Mouse (Mus musculus) neural tube, embryonic 11.5 days (tissue): ENCODE measurements around the gene Speer4d. TPM values are rescaled to one million over a fixed set of nuclear protein-coding genes. Genes with fewer than 3 reads are reported as not detected.
"Not testable (repeated sequence)": the region's sequence is repeated elsewhere in the genome, so short reads cannot be mapped to it uniquely, and the experiment has no call there.

Experiments
- ATAC-seq: fragments of 200-750 bp; cut with Nextera tagmentation; 2 replicates; pipeline ENCODE4 v1.8.0; 2017; ENCODE audit warnings: moderate number of reproducible peaks, mild to moderate bottlenecking, moderate TSS enrichment, moderate library complexity; ENCODE audit not compliant: insufficient read depth, low FRiP score, low TSS enrichment
- DNase-seq: peaks from one replicate; pipeline ENCODE4 v3.0.0-alpha.2; 2015; ENCODE audit warnings: low spot score
- H3K27ac ChIP-seq: fragments of 300-500 bp; sonication (generic); 2 replicates; pipeline ENCODE4 v1.5.1; 2014; ENCODE audit warnings: low read depth, mild to moderate bottlenecking, low read length
- H3K27me3 ChIP-seq: fragments of 300-500 bp; sonication (generic); 2 replicates; pipeline ENCODE4 v1.6.1; 2014; ENCODE audit warnings: mild to moderate bottlenecking, low read length, mixed read lengths; ENCODE audit not compliant: control insufficient read depth, insufficient read depth
- H3K36me3 ChIP-seq: fragments of 300-500 bp; sonication (generic); 2 replicates; pipeline ENCODE4 v1.6.1; 2014; ENCODE audit warnings: mild to moderate bottlenecking, low read length, moderate library complexity, mixed read lengths; ENCODE audit not compliant: control insufficient read depth, insufficient read depth
- H3K4me1 ChIP-seq: fragments of 300-500 bp; sonication (generic); 2 replicates; pipeline ENCODE4 v1.6.1; 2014; ENCODE audit warnings: low read length, mixed read lengths; ENCODE audit not compliant: control insufficient read depth, insufficient read depth
- H3K4me2 ChIP-seq: fragments of 300-500 bp; sonication (generic); 2 replicates; pipeline ENCODE4 v1.6.1; 2014; ENCODE audit warnings: low read depth, mild to moderate bottlenecking, moderate library complexity
- H3K4me3 ChIP-seq: fragments of 300-500 bp; sonication (generic); 2 replicates; pipeline ENCODE4 v1.5.1; 2014; ENCODE audit warnings: low read depth, low read length
- H3K9ac ChIP-seq: fragments of 300-500 bp; sonication (generic); 2 replicates; pipeline ENCODE4 v1.6.1; 2014; ENCODE audit warnings: mild to moderate bottlenecking, low read length
- H3K9me3 ChIP-seq: fragments of 300-500 bp; sonication (generic); 2 replicates; pipeline ENCODE4 v1.6.1; 2016; ENCODE audit warnings: low read length; ENCODE audit not compliant: control insufficient read depth
- WGBS: fragments of 180-500 bp; shearing (Covaris S2); extraction: QIAGEN DNeasy Blood & Tissue Kit; methylation state at CpG from one replicate; pipeline ENCODE4 v1.1.7; 2014; 5-methylcytosine and 5-hydroxymethylcytosine counted together
- polyA plus RNA-seq: library from polyadenylated mRNA; unstranded; fragments of >200 nt; fragmentation: Nextera tagmentation; extraction: Ambion mirVana; gene quantifications from 2 replicates; pipeline ENCODE4 v1.2.1, GENCODE M21; 2014

The Speer4d gene
- not detected in 2 replicates for polyA plus RNA-seq

- not testable (repeated sequence) for H3K4me1 ChIP-seq, H3K36me3 ChIP-seq, H3K27ac ChIP-seq, H3K9me3 ChIP-seq, DNase-seq, H3K4me2 ChIP-seq, ATAC-seq, H3K4me3 ChIP-seq, H3K27me3 ChIP-seq, H3K9ac ChIP-seq
- WGBS = 81% methylated on average over 1 of the region's 1 CpGs
These were observed at the start of gene Speer4d for GRCm38 (mm10) chr5:15618764-15619163. Gene Speer4d (plus strand): TSS chr5:15619064.

DNA sequence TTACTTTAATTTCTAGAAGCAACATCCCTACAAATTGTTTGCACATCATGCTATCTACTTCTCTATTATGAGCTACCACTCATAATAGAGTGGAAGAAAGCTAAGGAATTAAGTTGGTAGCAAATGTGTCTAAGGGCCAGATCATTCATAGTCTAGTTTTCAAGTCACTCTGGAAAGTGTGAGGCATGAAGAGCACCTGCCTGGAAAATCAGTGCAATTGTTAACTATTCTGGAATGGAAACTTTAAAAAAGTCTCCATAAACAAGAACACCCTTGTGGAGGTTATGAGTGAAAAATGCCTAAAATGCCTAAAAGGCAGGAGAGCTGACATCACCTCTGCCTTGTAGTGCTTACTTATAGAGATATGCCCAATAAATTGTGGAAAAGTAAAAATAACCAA, 45.1 kb upstream of the Speer4d start:
- not testable (repeated sequence) for H3K9ac ChIP-seq, H3K4me1 ChIP-seq, H3K9me3 ChIP-seq, H3K4me2 ChIP-seq, H3K36me3 ChIP-seq, H3K27me3 ChIP-seq, H3K27ac ChIP-seq, ATAC-seq, H3K4me3 ChIP-seq, DNase-seq

DNA sequence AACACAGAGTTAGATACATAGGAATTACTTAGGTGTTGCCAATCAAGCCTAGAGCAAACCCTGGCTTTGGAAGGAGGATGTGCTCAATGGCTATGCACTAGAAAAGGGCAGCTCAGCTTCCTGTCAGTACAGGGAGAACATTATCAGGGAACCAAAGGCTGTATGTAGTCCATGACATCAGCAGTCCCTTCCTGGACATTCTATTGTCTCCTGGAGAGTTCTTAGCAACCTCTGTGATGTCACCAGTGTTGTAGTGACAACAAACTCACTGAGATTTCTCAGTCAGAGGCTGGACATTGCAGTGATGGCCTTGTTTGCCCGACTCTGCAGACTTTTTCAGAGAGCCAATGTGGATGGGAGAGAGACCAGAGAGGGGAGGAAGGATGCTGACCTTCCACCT, 41.8 kb upstream of the Speer4d start, which contains the start of gene Gm21083:
Gene Gm21083, plus strand, starts transcription at position 301 of the 400 bp plus-strand sequence.
- H3K4me1 ChIP-seq, H3K27ac ChIP-seq, H3K4me3 ChIP-seq, H3K9me3 ChIP-seq, DNase-seq, H3K36me3 ChIP-seq, H3K27me3 ChIP-seq, ATAC-seq, H3K9ac ChIP-seq, H3K4me2 ChIP-seq: not testable (repeated sequence)
- no CpG with 5 or more reads among the region's 1 CpGs for WGBS

GRCm38 (mm10) chr5:15586351-15586750, 32.5 kb upstream of the Speer4d start:
- H3K9ac ChIP-seq, H3K4me3 ChIP-seq, H3K4me2 ChIP-seq, H3K27me3 ChIP-seq, H3K9me3 ChIP-seq, H3K4me1 ChIP-seq, H3K27ac ChIP-seq, DNase-seq, H3K36me3 ChIP-seq, ATAC-seq: not testable (repeated sequence)

DNA sequence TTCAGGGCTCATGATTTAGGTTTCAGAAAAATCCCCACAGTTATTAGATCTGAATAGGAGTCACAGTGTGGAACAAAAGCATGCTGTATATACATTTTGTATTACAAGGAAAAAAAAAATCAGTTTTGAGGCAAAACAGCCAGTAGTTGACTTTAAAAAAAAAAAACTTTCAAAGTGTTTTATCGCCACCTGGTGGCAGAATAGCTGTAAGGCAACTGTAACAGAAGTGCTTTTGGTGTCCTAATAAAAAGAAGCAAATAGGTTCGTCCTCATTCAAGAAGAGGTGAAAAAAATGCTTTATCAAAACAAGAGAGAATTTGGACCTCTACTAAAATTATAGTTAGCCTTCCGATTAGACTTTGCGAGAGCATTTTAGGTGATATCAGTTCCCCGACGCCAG, 30.6 kb upstream of the Speer4d start:
- not testable (repeated sequence) for DNase-seq, ATAC-seq
- 32% methylated on average over 6 of the region's 6 CpGs for WGBS

GRCm38 (mm10) chr5:15590635-15591034, 28.2 kb upstream of the Speer4d start:
- H3K27ac ChIP-seq, H3K4me1 ChIP-seq, H3K4me2 ChIP-seq, H3K36me3 ChIP-seq, H3K4me3 ChIP-seq, H3K9me3 ChIP-seq, ATAC-seq, H3K9ac ChIP-seq, H3K27me3 ChIP-seq, DNase-seq: not testable (repeated sequence)
- WGBS = 64% methylated on average over 5 of the region's 5 CpGs

More for the DNA sequence above, 30.6 kb upstream of the Speer4d start:
- not testable (repeated sequence) for H3K9ac ChIP-seq, H3K9me3 ChIP-seq, H3K36me3 ChIP-seq, H3K4me1 ChIP-seq, H3K27ac ChIP-seq, H3K27me3 ChIP-seq, H3K4me3 ChIP-seq, H3K4me2 ChIP-seq

GRCm38 (mm10) chr5:15591577-15591976, 27.3 kb upstream of the Speer4d start:
- not testable (repeated sequence) for H3K9ac ChIP-seq, H3K4me1 ChIP-seq, H3K4me3 ChIP-seq, H3K36me3 ChIP-seq, H3K4me2 ChIP-seq, H3K27ac ChIP-seq, DNase-seq, H3K9me3 ChIP-seq, H3K27me3 ChIP-seq
- peak; percentile 75 for ATAC-seq
- WGBS = 78% methylated on average over 2 of the region's 2 CpGs

GRCm38 (mm10) chr5:15598831-15599230, 20.0 kb upstream of the Speer4d start:
- H3K4me1 ChIP-seq, H3K27me3 ChIP-seq, H3K9ac ChIP-seq, H3K9me3 ChIP-seq, ATAC-seq, DNase-seq, H3K4me3 ChIP-seq, H3K27ac ChIP-seq, H3K4me2 ChIP-seq, H3K36me3 ChIP-seq: not testable (repeated sequence)

DNA sequence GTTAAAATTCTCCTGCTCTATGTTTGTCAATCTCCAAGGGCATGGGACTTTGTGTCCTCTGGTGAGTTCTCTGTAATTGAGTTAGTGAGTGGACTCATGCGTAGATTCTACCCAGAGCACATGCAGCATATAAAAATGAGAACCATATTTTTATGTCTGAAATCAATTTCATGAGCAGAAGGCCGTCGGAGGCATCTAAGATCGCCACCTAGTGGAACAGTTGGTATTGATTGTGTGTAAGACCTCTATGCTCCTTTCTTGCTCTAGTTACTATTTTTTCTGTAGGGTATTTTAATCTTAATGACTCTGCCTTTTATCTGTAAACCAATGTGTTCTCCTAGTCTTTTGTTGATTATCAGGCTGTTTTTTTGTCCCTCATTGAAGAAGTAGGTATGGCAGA, 18.5 kb upstream of the Speer4d start:
- not testable (repeated sequence) for DNase-seq, H3K4me1 ChIP-seq, H3K9me3 ChIP-seq, H3K27ac ChIP-seq, H3K9ac ChIP-seq, H3K27me3 ChIP-seq, H3K4me3 ChIP-seq, H3K4me2 ChIP-seq, ATAC-seq, H3K36me3 ChIP-seq
- WGBS = 56% methylated on average over 4 of the region's 4 CpGs
